Mouse (Mus musculus) G1E-ER4 (cell line): ENCODE results near the gene Eef1akmt2. TPM values are rescaled to one million over a fixed set of nuclear protein-coding genes. Genes with fewer than 3 reads are reported as not detected.

Experiments used
- GATA1 ChIP-seq: IDR thresholded peaks from one replicate; pipeline ENCODE4 v1.8.0; 2012; ENCODE audit warnings: low read length, inconsistent platforms
- polyA plus RNA-seq: library from polyadenylated mRNA; stranded (reverse); fragments of >175 nt; gene quantifications from 2 replicates; pipeline ENCODE4 v1.2.3, GENCODE M21; 2012

The Eef1akmt2 gene
- polyA plus RNA-seq, 1 experiment: 15.9 TPM

- TF ChIP-seq GATA1: no peak
Measured at GRCm38 (mm10) chr7:132824346-132825022, 28.0 kb downstream of the Eef1akmt2 start.

DNA sequence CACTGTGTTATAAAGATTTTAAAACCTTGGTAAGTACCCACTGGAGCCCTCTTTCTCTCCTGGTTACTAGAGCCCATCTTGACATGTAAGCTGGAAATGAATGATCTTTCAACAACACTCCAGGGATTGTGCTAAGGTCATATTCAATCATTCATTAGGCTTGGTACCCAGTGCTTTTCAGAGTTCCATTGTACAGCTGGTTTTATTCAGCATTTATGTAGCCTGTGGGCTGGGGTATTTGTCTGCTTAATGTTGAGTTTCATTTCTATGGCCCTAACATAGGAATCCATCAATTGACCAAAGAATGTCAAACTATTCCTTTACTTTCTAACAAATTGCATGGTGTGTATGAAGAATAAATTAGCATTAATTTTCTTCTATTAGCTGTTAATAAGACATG lies 28.6 kb downstream of the Eef1akmt2 start:
- TF ChIP-seq GATA1: no peak

- TF ChIP-seq GATA1: no peak
Measured at GRCm38 (mm10) chr7:132820692-132821091, 31.8 kb downstream of the Eef1akmt2 start.

DNA sequence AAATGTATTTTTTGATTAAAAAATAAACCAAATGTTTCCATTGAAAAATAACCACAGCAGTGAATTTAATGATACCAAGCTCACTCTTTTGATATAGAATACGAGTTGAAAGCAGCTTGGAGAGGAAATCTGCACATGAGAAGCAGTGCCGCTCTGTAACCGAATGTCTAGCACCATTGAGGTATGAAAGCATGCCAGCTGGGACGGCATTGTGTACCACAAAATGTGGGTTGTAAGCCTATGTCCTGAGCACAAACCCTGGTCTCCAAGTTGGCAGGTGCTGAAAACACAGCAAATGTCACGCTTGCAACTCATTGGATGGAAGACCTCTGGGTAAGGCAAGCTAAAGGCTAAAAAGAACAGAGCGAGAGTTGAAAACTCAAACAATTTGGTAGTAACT lies 35.4 kb downstream of the Eef1akmt2 start:
- no peak for TF ChIP-seq GATA1

- TF ChIP-seq GATA1: no peak
Measured at GRCm38 (mm10) chr7:132816528-132816927, 35.9 kb downstream of the Eef1akmt2 start.

- TF ChIP-seq GATA1: no peak
Measured at GRCm38 (mm10) chr7:132815081-132815480, 37.4 kb downstream of the Eef1akmt2 start.

DNA sequence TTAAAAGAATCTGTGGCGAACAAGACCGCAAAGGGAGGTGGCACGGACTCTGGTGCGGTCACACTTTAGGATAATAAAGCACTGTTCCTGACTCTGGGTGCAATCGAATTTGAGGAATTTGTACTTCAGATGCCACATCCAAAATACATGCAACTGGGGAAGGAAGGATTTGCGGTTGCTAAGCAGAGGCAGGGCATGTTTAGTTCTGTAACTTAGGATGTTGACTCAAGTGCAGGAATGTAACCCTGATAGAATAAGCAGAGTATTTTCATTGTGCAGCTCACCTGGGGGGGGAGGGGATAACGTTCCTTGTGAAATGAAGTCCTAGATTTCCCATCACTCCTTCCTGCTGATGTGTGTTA lies 38.4 kb downstream of the Eef1akmt2 start:
- TF ChIP-seq GATA1: no peak

- no peak for TF ChIP-seq GATA1
Measured at GRCm38 (mm10) chr7:132813416-132814088, 38.9 kb downstream of the Eef1akmt2 start, which contains the start of gene Fam53b. TSS of gene Fam53b (minus strand) at chr7:132813886.

DNA sequence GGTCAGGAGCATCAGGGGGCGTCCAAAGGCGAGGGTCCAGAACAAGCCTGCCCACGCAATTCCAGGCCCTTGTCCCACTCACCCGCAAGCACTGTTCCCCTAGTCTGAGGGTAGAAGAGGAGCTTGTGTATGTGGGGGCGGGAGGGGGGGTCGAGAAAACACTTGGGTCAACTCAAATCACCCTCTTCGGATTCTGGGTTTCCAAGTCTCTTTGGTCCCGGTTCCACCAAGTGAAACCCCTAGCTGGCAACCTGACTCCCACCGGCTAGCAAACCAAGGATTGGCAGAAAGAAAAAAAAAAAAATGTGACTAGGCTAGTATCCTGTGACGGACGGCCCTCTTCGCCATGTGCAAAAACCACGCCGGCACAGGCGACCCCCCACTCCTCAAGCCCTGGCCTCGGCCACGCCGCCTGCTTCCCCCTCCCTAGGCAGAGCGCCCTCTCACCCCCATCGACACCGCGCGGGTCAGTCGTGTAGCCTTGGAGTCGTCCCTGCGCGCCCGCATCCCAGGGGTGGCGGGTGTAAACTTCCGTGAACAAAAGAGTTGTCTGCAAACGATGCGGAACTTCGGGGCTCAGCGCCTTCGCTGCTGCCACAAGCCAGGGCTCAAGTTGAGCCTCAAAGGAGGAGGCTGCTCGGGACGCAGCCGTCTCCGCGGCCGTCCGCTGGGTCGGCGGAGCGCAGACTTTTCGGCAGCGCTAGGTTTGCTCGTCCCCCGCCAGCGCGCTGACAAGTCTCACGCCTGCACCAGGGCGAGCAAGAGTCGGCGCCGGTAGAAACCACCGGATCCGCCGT lies 39.7 kb downstream of the Eef1akmt2 start:
- TF ChIP-seq GATA1: no peak

DNA sequence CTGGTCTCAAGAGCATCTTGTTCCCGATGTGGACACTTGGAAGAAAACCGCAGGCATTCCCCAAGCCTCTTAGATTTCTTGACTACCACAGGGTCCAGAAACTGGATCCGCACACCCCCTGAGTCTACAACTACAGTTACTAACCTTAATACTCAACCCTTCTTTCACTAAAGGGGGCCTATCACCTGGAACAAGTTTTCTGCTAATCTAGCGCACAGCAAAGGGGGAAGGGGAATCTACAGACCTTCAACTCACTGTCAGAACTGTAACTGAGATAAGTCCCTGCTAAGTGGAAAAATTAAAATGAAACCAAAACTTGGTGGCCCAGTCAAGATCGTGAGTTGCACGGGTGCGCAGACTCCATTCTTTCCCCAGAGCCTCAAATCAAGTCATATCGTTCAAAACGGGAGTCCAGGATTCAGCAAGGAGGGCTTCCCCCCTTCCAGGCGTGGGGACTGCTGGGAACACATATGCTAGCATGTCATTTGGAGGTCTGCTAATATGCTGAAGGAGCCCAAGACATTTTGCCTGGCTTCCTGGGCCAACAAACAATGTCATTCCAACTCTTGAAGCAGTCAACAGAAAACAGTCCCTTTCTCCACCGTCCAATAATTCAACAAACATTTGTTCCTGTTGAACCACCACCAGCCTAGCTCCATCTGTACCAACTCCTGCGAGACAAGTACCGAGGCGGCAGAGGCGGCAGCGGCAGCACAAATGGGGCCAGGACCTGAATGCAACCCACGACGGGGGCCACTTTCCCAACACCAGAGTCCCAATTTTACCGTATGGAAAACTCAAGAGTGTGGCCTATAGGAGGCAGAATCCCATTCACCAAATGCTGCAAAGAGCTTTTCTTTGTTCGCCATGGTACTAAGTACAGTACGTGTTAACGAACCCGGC lies 40.5 kb downstream of the Eef1akmt2 start:
- TF ChIP-seq GATA1: no peak

DNA sequence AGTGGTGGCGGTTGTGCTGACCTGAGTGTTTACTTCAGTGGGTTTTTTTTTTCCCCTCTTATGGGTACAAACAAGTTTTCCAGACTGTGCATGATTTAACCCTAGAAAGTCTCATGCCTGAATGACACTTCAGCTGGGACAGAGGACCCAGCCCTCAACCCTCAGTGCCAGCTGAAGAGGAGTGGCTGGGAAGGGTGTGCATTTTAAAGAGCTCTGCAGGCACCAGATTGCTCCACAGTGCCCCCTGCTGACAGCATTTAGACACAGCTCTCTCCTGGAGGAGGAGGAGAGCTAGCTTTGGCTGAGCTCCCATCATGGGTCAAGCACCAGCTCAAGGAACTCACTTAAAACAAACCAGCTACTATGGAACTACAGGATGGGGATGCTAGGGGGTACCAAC lies 41.6 kb downstream of the Eef1akmt2 start:
- no peak for TF ChIP-seq GATA1

DNA sequence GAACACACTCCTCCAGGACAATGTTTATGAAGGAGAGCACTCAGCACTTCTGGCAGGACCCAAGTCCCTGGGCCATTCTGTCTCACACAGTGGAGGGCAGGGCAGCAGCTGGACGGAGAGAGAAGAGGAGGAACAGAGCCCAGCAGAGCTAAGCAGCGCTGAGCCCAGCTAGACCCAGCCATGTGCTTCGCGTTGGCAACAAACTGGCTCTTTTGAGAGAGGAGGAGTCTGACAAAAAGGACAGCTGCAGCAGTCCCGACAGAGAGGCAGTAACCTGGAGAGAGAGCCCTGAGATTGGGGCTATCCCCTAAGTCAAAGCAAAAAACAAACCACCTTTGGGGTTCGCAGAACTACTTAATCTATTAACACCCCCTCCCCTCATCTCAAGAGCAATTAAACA lies 42.1 kb downstream of the Eef1akmt2 start:
- no peak for TF ChIP-seq GATA1

DNA sequence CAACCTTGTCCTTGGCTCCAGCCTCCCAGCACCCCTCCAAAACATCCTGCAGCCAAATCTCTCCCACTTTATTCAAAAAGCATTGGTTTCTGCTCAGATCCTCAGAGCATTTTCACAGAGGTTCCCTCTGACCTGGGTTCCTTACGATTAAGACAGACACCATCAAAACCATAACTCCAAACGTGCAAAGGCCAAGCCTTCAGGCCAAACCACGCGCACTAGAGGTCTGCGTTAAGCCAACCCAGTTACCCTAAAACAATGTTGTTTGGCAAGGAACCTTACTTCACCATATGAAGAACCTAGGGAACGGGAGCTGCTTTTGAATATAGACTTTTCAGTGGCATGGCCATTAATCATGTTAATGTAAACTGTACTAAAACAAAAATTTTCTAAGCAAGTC lies 42.8 kb downstream of the Eef1akmt2 start:
- no peak for TF ChIP-seq GATA1

DNA sequence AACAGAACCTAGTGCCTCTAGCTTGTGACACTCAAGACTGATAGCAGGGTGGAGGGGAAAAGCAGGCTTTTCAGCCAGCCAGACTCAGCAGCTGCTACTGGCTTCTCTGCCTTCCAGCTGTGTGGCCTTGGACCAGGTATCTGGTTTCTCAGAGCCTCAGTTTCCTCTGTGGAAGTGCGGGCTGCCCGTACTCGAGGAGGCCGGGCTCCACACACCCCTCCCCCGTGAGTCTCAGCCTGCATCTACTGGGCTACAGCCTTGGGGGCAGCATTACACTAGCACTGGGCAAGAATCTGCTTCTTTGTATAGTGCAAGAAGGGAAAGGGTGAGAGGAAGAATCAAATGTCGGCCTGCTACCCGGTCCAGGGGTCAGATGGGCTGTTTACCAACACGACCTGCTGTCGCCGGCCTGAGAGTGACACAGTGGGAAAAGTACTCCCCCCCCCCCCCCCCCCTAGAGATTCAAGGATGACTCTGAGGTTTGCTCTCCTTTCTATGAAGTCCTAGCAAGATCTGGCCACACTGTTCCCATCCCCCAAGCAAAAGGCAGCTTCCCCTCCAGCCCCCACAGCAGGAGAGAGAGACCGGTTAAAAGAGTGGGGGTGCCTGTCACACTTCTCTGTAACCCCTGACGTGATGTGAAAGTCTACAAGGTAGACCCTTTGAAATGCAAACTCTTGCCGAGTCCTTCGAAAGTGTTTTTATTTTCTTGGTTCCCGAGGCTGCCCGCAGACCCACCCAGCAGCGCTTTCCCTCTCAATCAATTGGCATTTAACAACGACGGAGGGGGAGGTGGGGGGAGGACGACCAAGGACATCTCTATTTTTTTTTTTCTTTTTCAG lies 43.4 kb downstream of the Eef1akmt2 start:
- TF ChIP-seq GATA1: no peak
